Mouse (Mus musculus) large intestine, adult 2 months (tissue): ENCODE results near the gene Id2. TPM values are rescaled to one million over a fixed set of nuclear protein-coding genes. Genes with fewer than 3 reads are reported as not detected.

Experiments used
- DNase-seq: peaks from one replicate; pipeline ENCODE4 v3.0.0-alpha.2; 2012; ENCODE audit warnings: low read depth, low spot score
- WGBS: fragments of 180-500 bp; shearing (Covaris S2); methylation state at CpG from one replicate; pipeline ENCODE4 v1.1.7; 2018; 5-methylcytosine and 5-hydroxymethylcytosine counted together
- polyA plus RNA-seq: library from polyadenylated mRNA; depleted of rRNA; stranded (reverse); fragments of >200 nt; gene quantifications from 2 replicates; pipeline ENCODE4 v1.2.3, GENCODE M21; 2012; rRNA removed

Id2 gene
- polyA plus RNA-seq, 1 experiment = 37.8 TPM

GRCm38 (mm10) chr12:25092027-25092704 is 4.8 kb downstream of the Id2 start:
- WGBS = 10% methylated on average over 25 of the region's 25 CpGs

GRCm38 (mm10) chr12:25089433-25089832 is 7.5 kb downstream of the Id2 start:
- 77% methylated on average over 1 of the region's 1 CpGs for whole genome bisulfite sequencing
- no peak for DNase-seq

More at GRCm38 (mm10) chr12:25092027-25092704, 4.8 kb downstream of the Id2 start:
- DNase-seq = no peak

GRCm38 (mm10) chr12:25086966-25087365 is 10.0 kb downstream of the Id2 start:
- 63% methylated on average over 4 of the region's 4 CpGs for WGBS
- DNase-seq = no peak

- no peak for DNase-seq
- WGBS = 49% methylated on average over 26 of the region's 26 CpGs
Observed at GRCm38 (mm10) chr12:25083260-25084178, 13.4 kb downstream of the Id2 start.

GRCm38 (mm10) chr12:25074344-25074743 is 22.6 kb downstream of the Id2 start:
- 88% methylated on average over 3 of the region's 3 CpGs for WGBS
- DNase-seq = no peak

GRCm38 (mm10) chr12:25073374-25073773 is 23.6 kb downstream of the Id2 start:
- 68% methylated on average over 4 of the region's 4 CpGs for WGBS
- no peak for DNase-seq

GRCm38 (mm10) chr12:25062264-25062663 is 34.7 kb downstream of the Id2 start:
- WGBS = 61% methylated on average over 6 of the region's 6 CpGs
- no peak for DNase-seq

GRCm38 (mm10) chr12:25060901-25061300 is 36.0 kb downstream of the Id2 start:
- WGBS = 89% methylated on average over 7 of the region's 7 CpGs
- no peak for DNase-seq

GRCm38 (mm10) chr12:25059487-25060200 is 37.3 kb downstream of the Id2 start:
- WGBS = 70% methylated on average over 9 of the region's 9 CpGs
- no peak for DNase-seq

- WGBS = 71% methylated on average over 4 of the region's 4 CpGs
- no peak for DNase-seq
Observed at GRCm38 (mm10) chr12:25054963-25055362, 42.0 kb downstream of the Id2 start.

GRCm38 (mm10) chr12:25054511-25054910 is 42.4 kb downstream of the Id2 start:
- 80% methylated on average over 7 of the region's 7 CpGs for WGBS
- DNase-seq = no peak

GRCm38 (mm10) chr12:25049253-25049652 is 47.7 kb downstream of the Id2 start:
- no peak for DNase-seq
- WGBS = 38% methylated on average over 5 of the region's 5 CpGs

GRCm38 (mm10) chr12:25044579-25044978 is 52.4 kb downstream of the Id2 start:
- no peak for DNase-seq
- 55% methylated on average over 4 of the region's 4 CpGs for WGBS

GRCm38 (mm10) chr12:25044056-25044455 is 52.9 kb downstream of the Id2 start:
- 78% methylated on average over 2 of the region's 2 CpGs for WGBS
- no peak for DNase-seq

Other genes starting within 250 kb of the Id2 start
- gene Kidins220, start 122.2 kb downstream of the Id2 start, polyA plus RNA-seq = 8.7 and 18.7 TPM in 2 replicates